Mouse (Mus musculus): ENCODE measurements around the gene Ethe1. TPM values are rescaled to one million over a fixed set of nuclear protein-coding genes. Genes with fewer than 3 reads are reported as not detected.

Ethe1 gene
- polyA plus RNA-seq, 1 experiment, result 48.0 TPM

GRCm38 (mm10) chr7:24544506-24544905 lies 42.8 kb upstream of the Ethe1 start:
- Histone ChIP-seq H3K79me2 (ENCODE audit: control insufficient read depth, insufficient read depth) (peaks cover 16% of the 10 kb centered on the region), H3ac (ENCODE audit: control insufficient read depth, insufficient read length, low read depth) (no peak overlapping the region), H3K79me3 (ENCODE audit: low read depth) (peaks cover 3% of the 10 kb centered on the region), H3K4me3 (ENCODE audit: insufficient read depth, poor library complexity, severe bottlenecking) (no peak overlapping the region), H3K27me3 (ENCODE audit: control insufficient read depth, insufficient read depth, insufficient read length) (no peaks in the 10 kb centered on the region), H3K36me3 (ENCODE audit: control insufficient read depth, insufficient read depth) (no peaks in the 10 kb centered on the region)
- TF ChIP-seq MYOG (IDR thresholded peaks at IDR 0.05; ENCODE audit: control insufficient read depth, extremely low read depth, insufficient read length) (no peak), MYOD1 (IDR thresholded peaks at IDR 0.05; ENCODE audit: control insufficient read depth, insufficient read length, low read depth) (no peak), FOSL1 (IDR thresholded peaks at IDR 0.05; ENCODE audit: insufficient read depth, low read length, poor library complexity, severe bottlenecking) (no peak), CTCF (IDR thresholded peaks at IDR 0.05; ENCODE audit: control insufficient read depth, insufficient read depth, insufficient read length) (no peak)

- H3K27me3 ChIP-seq (ENCODE audit: control insufficient read depth, insufficient read depth, insufficient read length), result no peaks in the 10 kb centered on the region
- TF ChIP-seq USF1 (IDR thresholded peaks at IDR 0.05; ENCODE audit: low read depth), result no peak
- H3K4me3 ChIP-seq (ENCODE audit: insufficient read depth, poor library complexity, severe bottlenecking), result peak within 1 kb of the TSS; percentile 90
- H3K79me2 ChIP-seq (ENCODE audit: control insufficient read depth, insufficient read depth), result peaks cover 22% of the 10 kb centered on the region
- H3K36me3 ChIP-seq (ENCODE audit: control insufficient read depth, insufficient read depth), result no peaks in the 10 kb centered on the region
- H3K79me3 ChIP-seq (ENCODE audit: low read depth), result peaks cover 3% of the 10 kb centered on the region
- peak within 1 kb of the TSS; percentile 100 for H3ac ChIP-seq (ENCODE audit: control insufficient read depth, insufficient read length, low read depth)
Observed at GRCm38 (mm10) chr7:24546068-24546614, 41.2 kb upstream of the Ethe1 start, which contains the start of the genes Pinlyp and Xrcc1. TSS of gene Pinlyp (minus strand) at chr7:24546118. TSS of gene Xrcc1 (plus strand) at chr7:24546289.

GRCm38 (mm10) chr7:24546634-24547389 lies 40.5 kb upstream of the Ethe1 start:
- Histone ChIP-seq H3K79me3 (ENCODE audit: low read depth) (peaks cover 3% of the 10 kb centered on the region), H3K27me3 (ENCODE audit: control insufficient read depth, insufficient read depth, insufficient read length) (no peaks in the 10 kb centered on the region), H3K4me3 (ENCODE audit: insufficient read depth, poor library complexity, severe bottlenecking) (peak overlapping the region; percentile 90), H3K36me3 (ENCODE audit: control insufficient read depth, insufficient read depth) (no peaks in the 10 kb centered on the region), H3ac (ENCODE audit: control insufficient read depth, insufficient read length, low read depth) (peak overlapping the region; percentile 100), H3K79me2 (ENCODE audit: control insufficient read depth, insufficient read depth) (peaks cover 22% of the 10 kb centered on the region)
- TF ChIP-seq MAX (IDR thresholded peaks at IDR 0.05) (no peak), CEBPB (IDR thresholded peaks at IDR 0.05; ENCODE audit: low read depth) (no peak), MYOD1 (IDR thresholded peaks at IDR 0.05; ENCODE audit: control insufficient read depth, insufficient read length, low read depth) (peak; percentile 95)

- no peak for TF ChIP-seq MYOD1 (IDR thresholded peaks at IDR 0.05; ENCODE audit: control insufficient read depth, insufficient read length, low read depth)
- no peak for TF ChIP-seq CEBPB (IDR thresholded peaks at IDR 0.05; ENCODE audit: low read depth)
- no peak for TF ChIP-seq MAX (IDR thresholded peaks at IDR 0.05)
- no peak for TF ChIP-seq CTCF (IDR thresholded peaks at IDR 0.05; ENCODE audit: control insufficient read depth, insufficient read depth, insufficient read length)
- no peak for TF ChIP-seq MYOG (IDR thresholded peaks at IDR 0.05; ENCODE audit: control insufficient read depth, extremely low read depth, insufficient read length)
- TF ChIP-seq FOSL1 (IDR thresholded peaks at IDR 0.05; ENCODE audit: insufficient read depth, low read length, poor library complexity, severe bottlenecking), result no peak
- no peak for TF ChIP-seq USF1 (IDR thresholded peaks at IDR 0.05; ENCODE audit: low read depth)
- no peaks in the 10 kb centered on the region for H3K27me3 ChIP-seq (ENCODE audit: control insufficient read depth, insufficient read depth, insufficient read length)
- H3ac ChIP-seq (ENCODE audit: control insufficient read depth, insufficient read length, low read depth), result peak overlapping the region; percentile 100
- peaks cover 22% of the 10 kb centered on the region for H3K79me2 ChIP-seq (ENCODE audit: control insufficient read depth, insufficient read depth)
- peaks cover 3% of the 10 kb centered on the region for H3K79me3 ChIP-seq (ENCODE audit: low read depth)
- peaks cover 2% of the 10 kb centered on the region for H3K36me3 ChIP-seq (ENCODE audit: control insufficient read depth, insufficient read depth)
- H3K4me3 ChIP-seq (ENCODE audit: insufficient read depth, poor library complexity, severe bottlenecking), result peak overlapping the region; percentile 90
Observed at GRCm38 (mm10) chr7:24547534-24548036, 39.8 kb upstream of the Ethe1 start.

GRCm38 (mm10) chr7:24551985-24552759 lies 35.2 kb upstream of the Ethe1 start:
- H3K4me3 ChIP-seq (ENCODE audit: insufficient read depth, poor library complexity, severe bottlenecking), result no peak overlapping the region
- peaks cover 10% of the 10 kb centered on the region for H3K36me3 ChIP-seq (ENCODE audit: control insufficient read depth, insufficient read depth)
- TF ChIP-seq CTCF (IDR thresholded peaks at IDR 0.05; ENCODE audit: control insufficient read depth, insufficient read depth, insufficient read length), result no peak
- no peak for TF ChIP-seq MYOD1 (IDR thresholded peaks at IDR 0.05; ENCODE audit: control insufficient read depth, insufficient read length, low read depth)
- no peak for TF ChIP-seq CEBPB (IDR thresholded peaks at IDR 0.05; ENCODE audit: low read depth)
- no peak for TF ChIP-seq MAX (IDR thresholded peaks at IDR 0.05)
- TF ChIP-seq MYOG (IDR thresholded peaks at IDR 0.05; ENCODE audit: control insufficient read depth, extremely low read depth, insufficient read length), result no peak
- TF ChIP-seq FOSL1 (IDR thresholded peaks at IDR 0.05; ENCODE audit: insufficient read depth, low read length, poor library complexity, severe bottlenecking), result no peak
- TF ChIP-seq USF1 (IDR thresholded peaks at IDR 0.05; ENCODE audit: low read depth), result no peak
- H3K27me3 ChIP-seq (ENCODE audit: control insufficient read depth, insufficient read depth, insufficient read length), result no peaks in the 10 kb centered on the region
- H3ac ChIP-seq (ENCODE audit: control insufficient read depth, insufficient read length, low read depth), result no peak overlapping the region
- peaks cover 5% of the 10 kb centered on the region for H3K79me3 ChIP-seq (ENCODE audit: low read depth)
- H3K79me2 ChIP-seq (ENCODE audit: control insufficient read depth, insufficient read depth), result peaks cover 22% of the 10 kb centered on the region

Measured in C2C12 (cell line).